Mouse (Mus musculus): ENCODE measurements around the gene S1pr4.

S1pr4 gene

DNA sequence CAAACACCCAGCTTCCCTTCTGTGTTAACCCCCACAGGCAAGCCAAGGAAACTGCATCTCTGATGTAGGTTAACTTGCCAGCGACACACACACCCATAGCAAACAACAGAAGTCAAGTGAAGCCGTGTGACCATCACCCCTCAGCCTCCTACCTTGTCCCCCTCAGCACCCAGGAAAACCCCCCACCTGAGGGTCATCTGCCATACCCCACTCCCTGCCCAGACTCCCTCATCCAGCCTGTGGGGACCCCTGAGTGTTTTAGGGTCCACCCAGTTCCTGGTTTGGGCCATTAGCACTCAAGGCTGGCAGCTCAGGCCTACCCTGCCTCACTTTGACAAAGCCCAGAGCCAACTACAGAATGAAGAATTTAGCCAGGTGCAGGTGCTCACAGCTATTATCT lies 33.9 kb downstream of the S1pr4 start:
- DNase-seq (ENCODE audit: low read depth, low spot score), result no peak

DNA sequence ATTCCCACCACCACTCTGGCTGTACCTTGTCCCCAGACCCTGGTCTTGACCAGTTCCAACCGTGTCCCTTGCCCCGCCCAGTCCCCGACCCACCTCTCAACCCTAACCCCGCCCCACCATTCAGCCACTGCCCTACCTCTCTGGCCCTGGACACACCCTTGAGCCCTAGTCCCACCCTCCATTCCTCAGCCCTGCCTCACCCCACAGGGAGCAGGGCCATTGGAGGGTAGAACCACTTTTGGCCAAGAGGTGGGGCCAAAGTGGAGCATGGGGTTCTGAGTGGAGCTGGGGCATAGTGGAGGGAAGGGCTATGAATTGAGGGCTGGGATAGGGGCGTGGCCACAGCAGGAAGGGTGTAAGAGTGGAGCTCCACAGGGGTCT lies 34.7 kb downstream of the S1pr4 start:
- DNase-seq (ENCODE audit: low read depth, low spot score), result peak; percentile 100

DNA sequence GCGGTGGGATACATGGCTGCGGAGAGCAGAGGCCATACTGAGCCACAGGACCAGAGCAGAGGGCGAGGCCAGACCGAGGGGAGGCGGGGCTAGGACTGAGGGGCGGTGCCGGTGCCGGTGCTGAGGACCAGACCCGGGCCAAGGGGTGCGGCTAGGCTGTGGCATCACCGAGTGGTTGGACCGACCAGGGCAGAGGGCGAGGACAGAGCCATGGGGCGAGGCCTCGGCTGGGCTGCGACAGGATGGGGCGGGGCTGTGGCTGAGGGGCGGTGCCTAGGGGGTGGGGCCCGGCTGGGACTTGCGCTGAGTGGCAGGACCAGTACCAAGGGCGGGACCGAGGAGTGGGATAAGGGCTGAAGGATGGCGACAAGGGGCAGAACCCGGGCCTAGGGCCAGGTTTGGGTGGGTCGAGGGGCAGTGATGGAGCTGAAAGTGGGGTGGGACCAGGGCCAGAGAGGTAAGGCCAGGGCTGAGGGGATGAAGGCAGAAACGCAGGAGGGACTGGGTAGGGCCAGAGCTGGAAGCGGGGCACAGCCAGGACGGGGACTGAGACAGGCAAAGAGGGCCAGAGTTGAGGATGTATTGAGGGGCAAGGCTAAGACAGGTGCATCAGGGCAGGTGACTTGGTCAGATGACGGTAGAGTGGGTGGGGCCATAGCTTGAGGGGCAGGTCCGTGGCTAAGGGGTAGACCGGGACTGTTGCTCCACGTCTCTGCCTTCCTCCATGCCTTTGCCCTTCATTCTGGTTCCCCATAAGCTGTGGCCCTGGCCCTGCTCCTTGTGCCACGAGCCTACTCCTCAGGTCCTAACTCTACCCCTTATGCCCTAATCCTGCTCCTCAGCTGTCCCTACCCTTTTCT lies 35.3 kb downstream of the S1pr4 start:
- peak; percentile 95 for DNase-seq (ENCODE audit: low read depth, low spot score)

DNA sequence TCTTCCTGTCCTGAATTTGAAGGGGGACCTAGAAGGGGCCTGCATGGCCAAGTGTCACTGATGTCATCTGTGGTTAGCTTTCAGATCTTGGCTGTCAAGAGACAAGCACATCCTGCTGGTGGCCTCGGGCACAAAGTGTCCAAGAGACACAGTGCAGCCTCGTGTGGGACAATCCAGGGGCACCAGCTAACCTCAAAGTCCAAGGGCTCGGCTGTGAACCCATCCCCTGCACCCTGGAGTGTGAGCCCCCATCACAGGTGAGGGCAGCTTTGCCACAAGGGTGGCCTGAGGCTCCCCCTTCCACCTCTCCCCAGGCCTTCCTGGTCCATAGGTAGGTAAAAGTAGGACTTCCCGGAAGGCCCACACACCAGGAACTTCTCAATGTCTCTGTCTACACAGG lies 36.4 kb downstream of the S1pr4 start:
- no peak for DNase-seq (ENCODE audit: low read depth, low spot score)

DNA sequence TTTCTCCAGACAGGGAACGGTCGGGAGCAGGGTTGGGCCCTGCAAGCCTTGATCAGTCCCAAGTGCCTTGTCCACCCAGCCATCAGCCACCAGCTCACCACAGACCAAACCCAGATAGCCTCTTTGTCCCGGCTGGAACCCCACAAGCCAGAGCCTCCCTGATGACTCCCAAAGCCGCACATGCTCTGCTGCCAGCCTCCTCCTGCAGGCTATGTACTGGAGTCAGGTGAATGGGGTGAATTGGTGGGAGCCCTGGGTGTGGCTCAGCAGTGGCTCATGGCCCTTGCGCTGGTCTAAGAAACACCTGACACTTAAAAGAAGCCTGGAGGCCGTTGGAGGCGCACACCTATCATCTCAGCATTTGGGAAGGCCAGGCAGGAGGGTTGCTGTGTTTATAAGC lies 37.0 kb downstream of the S1pr4 start:
- no peak for DNase-seq (ENCODE audit: low read depth, low spot score)

DNA sequence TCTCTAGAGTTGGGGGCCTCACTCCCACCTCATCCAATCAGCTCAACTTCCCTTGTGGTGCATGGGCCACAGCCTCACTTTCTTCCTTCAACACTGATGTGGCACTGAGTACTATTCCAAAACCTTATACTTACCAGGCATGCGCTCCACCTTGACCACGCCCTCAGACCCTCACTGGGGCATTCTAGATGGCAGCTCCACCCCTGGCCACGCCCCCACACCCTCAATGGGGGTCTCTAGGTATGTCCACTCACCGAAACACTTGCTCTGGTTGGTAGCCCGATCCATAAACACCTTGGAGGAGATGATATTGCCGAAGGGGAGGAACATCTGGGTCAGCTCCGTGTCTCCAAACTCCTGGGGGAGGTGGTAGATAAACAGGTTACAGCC lies 37.5 kb downstream of the S1pr4 start:
- no peak for DNase-seq (ENCODE audit: low read depth, low spot score)

DNA sequence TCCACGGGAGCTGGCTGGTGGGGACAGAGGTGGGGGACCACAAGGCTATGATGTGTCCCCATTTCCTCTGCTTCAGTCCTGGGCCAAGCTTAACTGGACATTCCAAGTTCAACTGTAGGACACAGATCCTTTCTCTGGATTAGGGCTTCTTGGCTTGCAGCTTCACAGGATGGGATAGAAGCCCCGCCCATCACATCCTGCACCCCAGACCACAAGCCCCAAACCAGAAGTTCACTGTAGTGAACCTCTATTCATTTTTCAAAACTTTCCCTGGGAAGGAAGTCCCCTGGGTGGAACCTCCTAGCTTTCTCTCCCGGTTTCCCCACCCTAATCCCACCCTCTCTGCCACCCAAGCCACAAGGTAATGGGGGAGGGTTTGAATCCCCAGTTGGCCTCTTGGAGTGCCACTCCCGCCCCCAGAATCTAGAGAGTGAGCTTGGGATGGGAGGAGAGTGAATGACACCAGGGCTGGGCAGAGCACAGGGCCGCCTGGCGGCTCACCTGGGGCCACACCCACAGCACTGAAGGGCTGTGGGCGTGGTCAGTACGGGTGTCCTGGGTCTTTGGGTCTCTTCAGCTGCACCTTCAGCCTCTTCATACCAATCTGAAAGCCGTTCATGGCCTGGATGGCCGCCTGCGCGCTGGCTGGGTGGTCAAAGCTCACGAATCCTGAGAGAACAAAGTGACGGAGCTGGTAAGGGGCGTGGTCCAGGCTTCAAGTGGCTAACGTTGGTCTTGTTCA lies 38.1 kb downstream of the S1pr4 start:
- peak; percentile 50 for DNase-seq (ENCODE audit: low read depth, low spot score)

DNA sequence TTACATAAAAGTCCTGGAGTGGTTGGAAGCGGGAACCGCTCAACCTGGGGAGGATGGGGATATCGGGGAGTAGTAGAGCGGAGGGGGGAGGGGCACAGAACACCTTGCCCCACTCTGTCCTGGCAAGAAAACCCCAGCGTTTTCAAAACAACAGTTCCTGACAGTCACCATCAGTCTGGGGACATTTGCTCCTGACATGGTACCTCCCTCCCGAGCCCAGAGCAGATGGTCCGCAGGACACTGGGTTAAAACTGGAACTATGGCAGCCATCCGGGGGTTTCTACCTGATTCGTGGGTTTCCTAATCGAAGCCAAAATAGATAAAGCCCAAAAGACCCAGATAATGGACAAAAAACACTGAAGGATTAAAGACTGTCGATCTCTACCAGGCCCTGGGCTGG lies 39.0 kb downstream of the S1pr4 start:
- DNase-seq (ENCODE audit: low read depth, low spot score), result no peak

DNA sequence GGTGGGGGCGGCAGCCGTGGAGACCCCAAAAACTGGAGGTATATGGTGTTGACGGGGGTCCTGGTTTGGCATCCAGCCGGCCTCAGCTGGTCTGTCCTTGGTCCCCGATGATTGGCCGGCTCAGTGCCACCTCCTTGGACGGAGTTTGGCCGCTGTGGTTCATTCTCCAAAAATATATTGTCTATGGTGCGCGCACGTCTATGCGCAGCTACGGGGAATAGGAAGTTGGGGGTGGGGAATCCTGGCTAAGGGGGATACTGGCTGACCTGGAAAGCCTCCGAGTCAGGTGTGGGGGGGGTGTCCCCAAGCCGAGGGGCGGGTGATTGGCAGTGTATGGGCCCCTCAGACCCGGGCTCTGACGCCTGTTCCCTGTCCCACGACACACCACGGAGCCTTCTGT lies 39.5 kb downstream of the S1pr4 start:
- no peak for DNase-seq (ENCODE audit: low read depth, low spot score)

DNA sequence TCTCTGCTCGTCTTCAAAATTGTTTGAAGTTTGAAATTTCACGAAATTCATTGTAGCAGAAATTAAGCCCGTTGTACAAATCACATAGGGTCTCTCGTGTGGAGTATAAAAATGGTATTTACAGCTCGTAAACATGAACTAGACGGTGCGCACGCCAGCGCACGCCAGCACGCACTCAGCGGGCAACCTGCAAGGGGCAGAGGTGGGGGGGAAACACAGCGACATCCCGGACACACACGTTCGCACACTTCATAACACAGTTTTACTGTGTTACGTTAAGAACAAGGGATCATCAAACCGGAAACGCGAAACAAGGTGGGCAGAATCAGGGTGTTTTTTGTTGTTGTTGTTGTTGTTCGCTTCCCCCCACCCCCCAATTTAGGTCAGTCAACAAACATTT lies 40.5 kb downstream of the S1pr4 start:
- DNase-seq (ENCODE audit: low read depth, low spot score), result no peak

DNA sequence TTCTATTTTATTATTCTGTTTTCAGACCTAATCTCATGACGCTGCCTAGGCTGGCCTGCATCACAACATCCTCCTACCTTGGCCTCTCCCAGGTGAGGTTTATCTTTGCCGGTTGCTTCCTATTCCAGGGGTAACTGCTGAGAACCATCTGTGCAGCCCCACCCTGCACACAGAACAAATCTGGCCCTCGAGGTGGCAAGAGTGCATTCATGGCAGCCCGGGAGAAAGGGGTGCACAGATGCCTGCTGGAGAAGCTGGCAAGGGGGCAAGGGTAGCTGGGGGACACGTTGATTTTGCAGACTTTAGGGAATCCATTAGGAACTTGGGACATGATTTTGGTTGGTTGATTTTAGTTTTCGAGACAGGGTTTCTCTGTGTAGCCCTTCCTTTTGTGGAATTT lies 41.7 kb downstream of the S1pr4 start:
- DNase-seq (ENCODE audit: low read depth, low spot score), result no peak

DNA sequence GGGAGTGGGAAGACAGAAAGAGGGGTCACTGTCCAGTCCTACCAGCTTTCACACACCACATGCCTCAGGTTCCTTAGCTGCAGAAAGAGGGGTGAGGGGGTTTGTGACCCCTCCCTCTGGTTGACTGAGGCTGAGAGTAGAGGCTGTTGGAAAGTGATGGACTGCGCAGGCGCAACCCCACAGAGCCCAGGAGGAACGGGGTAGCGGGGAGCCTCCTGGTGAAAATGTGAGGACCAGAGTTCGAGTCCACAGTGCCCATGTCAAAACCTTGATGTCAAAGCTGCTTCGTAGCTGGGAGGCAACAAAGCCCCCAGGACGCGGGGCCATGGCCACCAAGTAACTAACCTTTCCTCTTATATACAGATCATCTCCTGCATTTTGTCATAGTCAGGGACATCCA lies 42.3 kb downstream of the S1pr4 start:
- DNase-seq (ENCODE audit: low read depth, low spot score), result no peak

DNA sequence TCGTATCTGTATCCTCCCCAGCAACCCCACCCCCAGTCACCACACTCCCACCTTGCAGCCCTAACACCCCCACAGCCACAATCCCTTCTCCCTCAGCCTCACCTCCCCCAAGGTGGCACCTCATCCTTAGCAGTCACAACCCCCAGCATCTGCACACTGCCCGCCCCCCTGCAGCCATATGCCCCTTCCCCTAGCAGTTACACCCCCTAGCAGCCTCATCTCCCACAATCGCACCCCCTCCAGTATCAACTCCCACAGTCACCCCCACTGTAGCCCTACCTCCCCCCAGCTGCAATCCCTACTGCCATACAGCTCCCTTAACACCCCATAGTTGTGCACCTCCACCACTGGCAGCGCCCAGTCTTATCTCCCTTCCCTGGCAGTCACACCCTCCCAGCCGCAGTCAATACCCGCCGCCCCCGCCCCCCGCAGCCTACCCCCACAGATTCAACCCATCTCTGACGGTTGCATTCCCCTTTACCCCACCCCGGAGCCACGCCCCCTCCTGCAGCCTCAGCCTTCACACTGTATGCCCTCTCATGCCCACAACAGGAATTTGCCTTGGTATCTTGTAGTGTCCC lies 42.9 kb downstream of the S1pr4 start:
- DNase-seq (ENCODE audit: low read depth, low spot score), result no peak

DNA sequence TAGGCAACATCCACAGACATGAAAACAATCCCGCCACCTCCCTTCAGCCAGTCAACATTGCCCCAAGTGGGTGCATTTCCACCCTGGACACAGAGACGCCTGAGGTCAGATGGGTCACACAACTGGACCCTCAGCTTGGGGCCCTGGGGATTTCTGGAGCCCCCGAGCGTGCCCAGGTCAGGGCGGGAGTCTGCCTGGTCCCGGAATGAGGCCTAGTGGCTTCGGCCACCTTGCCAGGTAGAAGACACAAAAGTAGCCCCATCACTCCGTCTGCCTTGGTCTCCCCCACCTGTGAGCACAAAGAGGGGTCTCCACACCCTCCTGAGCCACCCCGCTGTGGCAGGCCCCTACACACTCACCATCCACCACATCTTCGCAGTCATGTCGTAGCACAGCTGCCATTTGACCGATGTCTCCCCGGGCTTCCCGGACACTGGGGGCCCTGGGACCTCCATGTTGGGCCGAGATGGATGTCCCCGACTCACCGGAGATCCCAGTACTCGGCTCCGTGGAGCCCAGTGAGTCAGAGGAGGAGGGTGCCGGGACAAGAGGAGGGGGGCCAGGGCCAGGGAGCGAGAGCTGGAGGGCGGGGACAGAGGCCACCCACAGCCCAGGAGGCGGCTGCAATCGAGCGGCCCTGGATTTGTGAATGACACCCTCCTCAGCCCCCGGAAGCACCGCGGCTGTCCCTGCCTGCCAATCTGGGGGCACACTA lies 44.6 kb downstream of the S1pr4 start, which contains the start of gene Nfic:
Nfic (minus strand) TSS at position 455 of the 715 bp plus-strand sequence.
- DNase-seq (ENCODE audit: low read depth, low spot score), result no peak

DNA sequence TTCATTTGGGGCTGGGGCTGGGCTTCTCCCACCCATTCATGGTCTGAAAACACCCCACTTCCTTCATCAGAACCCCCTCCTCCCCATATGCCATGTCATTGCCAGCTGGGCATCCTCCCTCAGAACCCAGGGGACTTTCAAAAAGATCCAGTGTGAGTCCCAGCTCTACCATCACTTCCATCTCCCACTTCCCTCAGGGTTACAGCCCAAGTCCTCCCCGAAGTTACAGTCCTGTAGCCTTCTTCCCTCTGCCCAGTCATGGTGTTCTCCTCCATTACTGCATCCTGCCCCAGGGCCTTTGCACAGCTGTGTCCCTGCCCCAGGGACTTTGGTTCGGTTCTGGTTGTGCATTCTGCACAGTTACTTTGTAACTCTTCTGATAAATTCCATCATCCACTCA lies 45.8 kb downstream of the S1pr4 start:
- no peak for DNase-seq (ENCODE audit: low read depth, low spot score)

DNA sequence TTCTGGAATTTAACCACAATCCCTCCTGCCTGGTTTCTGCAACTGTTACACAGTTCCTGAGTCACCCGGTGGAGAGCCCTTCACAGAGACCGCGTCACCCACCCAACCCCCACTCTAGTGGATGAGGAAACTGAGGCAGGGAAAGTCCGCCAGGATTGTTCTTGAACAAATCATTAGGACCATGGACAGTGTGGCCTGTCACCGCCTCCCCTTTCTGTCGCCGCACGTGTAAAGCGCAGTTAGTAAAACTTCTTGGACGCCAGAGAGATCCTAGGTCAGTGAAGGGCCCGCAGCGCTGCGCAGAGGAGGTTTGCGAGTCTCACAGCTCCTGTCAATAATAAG lies 47.0 kb downstream of the S1pr4 start:
- no peak for DNase-seq (ENCODE audit: low read depth, low spot score)

DNA sequence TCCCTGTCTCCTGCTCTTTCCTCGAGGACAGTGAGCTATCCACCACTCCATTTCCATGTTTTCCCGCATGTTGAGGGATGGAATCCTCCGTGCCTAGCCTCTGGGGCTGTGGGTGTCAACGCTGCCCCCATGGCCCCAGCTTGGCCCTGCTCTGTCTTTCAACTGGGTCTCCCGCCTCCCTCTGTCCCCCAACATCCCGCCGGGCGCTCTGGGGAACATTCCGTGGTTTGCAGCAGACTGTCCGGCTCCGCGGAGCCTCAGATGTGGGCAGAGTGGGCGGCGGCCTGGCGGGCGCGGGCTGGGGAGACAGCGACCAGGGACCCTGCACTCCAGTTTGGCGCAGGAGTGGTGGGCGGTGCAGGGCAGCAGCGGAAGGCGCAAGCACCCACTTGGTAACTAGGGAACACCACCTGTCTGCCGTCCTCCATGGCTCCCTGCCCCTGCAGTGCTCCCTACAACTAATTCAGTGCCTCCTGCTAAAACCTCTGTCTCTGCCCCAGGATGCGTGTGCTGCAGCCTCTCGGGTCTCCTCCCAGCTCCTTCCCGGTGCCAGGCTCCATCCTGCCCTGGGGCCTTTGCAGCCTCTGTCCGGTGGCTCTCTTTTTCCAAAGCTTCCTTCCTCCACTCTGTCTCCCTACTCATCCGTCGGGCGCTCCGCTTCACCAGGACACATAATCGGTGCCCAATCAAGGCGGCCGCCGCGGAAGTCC lies 47.5 kb downstream of the S1pr4 start:
- DNase-seq (ENCODE audit: low read depth, low spot score), result no peak

DNA sequence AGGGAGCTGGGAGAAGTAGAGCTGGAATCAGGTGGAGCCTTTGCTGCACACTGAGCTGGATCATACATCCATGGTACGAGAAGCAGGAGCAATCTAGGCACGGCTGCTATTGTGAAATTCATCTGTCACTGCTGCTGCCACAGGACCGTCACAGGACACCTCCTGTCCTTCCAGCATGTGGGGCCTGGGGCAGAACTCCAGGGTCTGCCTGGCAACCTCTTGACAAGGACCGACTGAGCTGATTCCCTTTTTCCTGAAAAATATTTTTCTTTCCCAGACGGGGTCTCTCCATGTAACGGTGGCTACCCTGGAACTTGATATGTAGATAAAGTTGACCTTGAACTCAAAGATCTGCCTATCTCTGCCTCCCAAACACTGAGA lies 48.6 kb downstream of the S1pr4 start:
- no peak for DNase-seq (ENCODE audit: low read depth, low spot score)

DNA sequence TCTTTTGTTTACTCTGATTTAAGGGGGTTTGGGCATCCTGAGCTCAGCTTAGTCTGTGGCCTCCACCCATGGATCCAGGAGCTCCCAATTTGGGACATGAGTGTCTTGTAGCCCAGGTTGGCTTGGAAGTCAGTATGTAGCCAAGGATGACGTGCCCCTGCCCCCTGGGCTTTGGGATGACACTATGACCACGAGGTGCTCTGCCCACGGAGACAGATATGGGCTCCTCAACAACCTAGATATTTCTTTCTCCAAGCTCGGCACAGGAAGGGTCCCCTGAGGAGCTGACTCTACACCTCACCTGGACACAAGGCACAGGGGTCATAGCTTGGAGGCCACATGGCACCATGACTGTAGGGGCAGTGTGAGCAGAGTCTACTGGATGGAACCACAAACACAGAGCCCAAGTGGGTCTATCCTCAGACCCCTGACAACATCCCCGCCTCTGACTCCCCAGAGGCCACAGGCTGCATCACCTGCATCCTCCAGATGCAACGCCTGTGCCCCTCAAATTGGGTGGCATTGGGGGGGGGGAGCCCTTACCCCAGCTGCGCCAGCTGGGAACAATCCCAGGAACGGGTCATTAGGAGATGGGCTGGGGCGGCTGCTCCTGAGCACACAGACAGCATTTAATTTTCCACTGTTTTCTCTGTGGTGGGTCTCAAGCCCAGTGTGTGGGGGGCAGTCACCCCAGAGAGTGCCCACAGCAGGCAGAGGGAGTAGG lies 49.1 kb downstream of the S1pr4 start:
- no peak for DNase-seq (ENCODE audit: low read depth, low spot score)

DNA sequence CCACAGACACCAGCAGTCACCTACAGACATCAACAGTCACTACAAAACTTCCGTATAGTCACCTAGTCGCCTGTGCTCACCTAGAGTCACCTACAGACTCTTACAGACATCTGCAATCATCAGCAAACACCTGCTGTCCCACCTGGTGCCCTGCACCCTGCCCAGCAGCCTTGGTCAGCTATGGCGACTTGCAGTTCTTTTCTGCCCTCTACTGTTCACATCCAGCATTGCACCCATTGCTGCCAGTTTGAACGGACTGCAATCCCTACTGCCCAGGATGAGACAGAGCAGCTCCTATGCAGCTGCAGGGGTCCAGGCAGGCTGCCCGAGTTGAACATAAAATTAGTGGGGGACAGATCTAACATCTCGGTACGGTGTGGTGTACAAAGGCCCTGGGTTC lies 49.8 kb downstream of the S1pr4 start:
- DNase-seq (ENCODE audit: low read depth, low spot score), result peak; percentile 83

Data from R1 (cell line).